Mouse (Mus musculus) heart, postnatal 0 days (tissue): Measurements from ENCODE around the gene Dnajc17.

Source experiments
- CTCF ChIP-seq: IDR thresholded peaks from 2 replicates; pipeline ENCODE4 v1.5.1; 2016; ENCODE audit warnings: antibody characterized with exemption, control low read depth, low read depth
- EP300 ChIP-seq: IDR thresholded peaks from 2 replicates; pipeline ENCODE4 v1.6.1; 2016; ENCODE audit warnings: antibody characterized with exemption, low read depth

DNA sequence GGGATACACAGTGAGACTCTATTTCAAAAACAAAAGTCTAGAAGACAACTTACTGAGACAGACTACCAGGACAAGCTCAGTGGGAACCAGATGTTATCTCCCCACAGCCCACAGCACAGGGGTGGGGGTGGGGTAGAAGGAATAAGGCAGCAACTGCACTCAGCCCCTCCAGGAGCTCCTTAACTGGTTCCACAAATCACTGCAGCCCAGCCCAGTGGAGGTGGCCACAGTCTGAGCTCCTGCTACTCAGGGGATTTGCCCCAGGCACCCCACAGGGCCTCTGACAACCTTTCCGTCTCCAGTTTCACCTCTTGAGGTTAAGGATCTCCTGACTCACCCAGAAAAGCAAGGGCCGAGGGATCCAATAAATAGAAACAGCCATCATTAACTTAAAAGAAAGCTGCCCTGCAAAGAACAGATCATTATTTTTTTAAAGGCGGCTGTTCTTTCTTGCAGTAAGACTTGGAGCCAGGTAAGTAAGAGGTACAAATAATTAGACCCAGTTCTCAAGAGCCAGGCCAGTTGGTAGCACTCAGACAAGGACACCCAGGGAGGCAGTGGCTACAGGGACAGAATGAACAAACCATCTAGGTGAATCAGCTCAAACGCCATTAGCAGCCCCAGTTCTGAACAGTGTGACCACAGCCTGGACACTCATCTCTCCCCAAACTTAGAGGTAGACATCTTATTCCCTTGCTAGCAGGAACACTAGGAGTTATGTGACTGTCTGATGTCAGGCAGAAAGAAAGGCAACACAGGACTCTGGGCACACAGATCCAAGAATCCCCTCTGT, 12.1 kb downstream of the Dnajc17 start:
- no peak for TF ChIP-seq CTCF
- TF ChIP-seq EP300: no peak
